Mouse (Mus musculus): ENCODE results near the gene Cct2.

DNA sequence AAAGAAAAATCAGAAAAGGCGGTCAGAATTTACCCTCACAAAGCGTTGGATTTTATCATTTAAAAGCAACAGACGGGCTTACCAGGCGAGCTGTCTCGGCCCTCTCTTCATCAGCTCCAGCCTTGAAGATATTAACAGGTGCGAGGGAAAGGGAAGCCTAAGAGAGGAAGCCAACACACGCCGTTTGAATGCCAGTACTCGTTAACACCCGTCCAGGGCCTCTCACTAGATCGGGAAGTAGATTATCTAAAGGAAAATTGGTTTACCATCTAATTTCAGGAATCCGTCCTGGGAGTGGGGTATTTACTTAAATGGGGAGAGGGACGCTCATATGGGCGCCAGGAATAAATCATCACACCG, 740 bp downstream of the Cct2 start:
- no peak for TF ChIP-seq CTCF (IDR thresholded peaks at IDR 0.05; ENCODE audit: low read depth)
- TF ChIP-seq EP300 (optimal IDR thresholded peaks at IDR 0.05): no peak

Measured in stomach, postnatal 0 days (tissue).